Mouse (Mus musculus): ENCODE measurements around the gene Tango6. TPM values are rescaled to one million over a fixed set of nuclear protein-coding genes. Genes with fewer than 3 reads are reported as not detected.
"Not testable (repeated sequence)": the region's sequence is repeated elsewhere in the genome, so short reads cannot be mapped to it uniquely, and the experiment has no call there.

The Tango6 gene
- polyA plus RNA-seq, 1 experiment: not detected

DNA sequence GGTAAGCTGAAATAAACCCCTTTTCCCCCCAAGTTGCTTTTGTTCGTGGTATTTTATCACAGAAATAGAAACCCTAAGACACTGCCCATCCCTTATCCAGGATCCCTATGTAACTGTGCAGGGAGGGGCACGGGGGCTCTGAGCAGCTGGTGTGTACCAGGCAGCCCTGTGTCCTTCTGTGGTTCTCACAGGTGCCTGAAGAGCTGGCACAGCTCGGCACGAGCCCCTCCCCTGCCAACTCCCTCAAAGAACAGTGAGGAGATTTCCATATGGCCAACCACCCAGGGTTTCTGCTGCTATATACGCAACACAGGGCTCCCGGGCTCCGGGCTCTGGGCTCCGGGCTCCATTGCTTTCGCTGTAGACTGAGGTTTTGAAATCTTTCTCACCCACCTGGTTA, 182.5 kb downstream of the Tango6 start:
- 87% methylated on average over 9 of the region's 9 CpGs for WGBS
- H3K4me3 ChIP-seq (ENCODE audit: insufficient read depth, low read depth, low read length): no peak overlapping the region
- TF ChIP-seq POLR2A (IDR thresholded peaks at IDR 0.05; ENCODE audit: insufficient read depth, low read depth, low read length): no peak
- no peak for TF ChIP-seq CTCF (IDR thresholded peaks at IDR 0.05; ENCODE audit: insufficient read depth, low read depth, low read length)
- H3K27ac ChIP-seq (ENCODE audit: insufficient read depth, low read depth, low read length): no peak overlapping the region
- 0 out of 2 replicates have a peak, but pooled peaks cover 5% of the 10 kb centered on the region for H3K4me1 ChIP-seq (ENCODE audit: control insufficient read depth, insufficient read depth, low read length)

DNA sequence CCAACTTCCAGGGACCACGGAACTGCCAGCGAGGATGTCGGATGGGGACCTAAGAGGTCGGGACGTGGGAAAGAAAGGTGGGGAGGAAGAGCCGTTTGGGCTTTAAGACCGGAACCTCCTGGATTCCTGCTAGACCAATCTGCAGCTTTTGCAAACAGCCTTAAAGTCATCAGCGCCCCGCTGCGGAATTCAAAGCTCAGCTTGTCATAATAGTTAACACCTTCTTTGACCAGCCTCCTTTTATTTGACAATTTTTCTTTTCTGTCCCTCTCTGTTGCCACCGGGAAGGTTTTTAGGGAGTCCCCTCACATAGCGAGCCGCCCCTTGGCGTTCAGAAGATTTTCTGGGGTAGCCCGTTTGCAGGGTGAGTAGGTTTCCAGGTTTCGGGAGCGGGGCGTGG, 187.2 kb downstream of the Tango6 start, which contains the start of gene Has3:
TSS of gene Has3 (plus strand) at position 192 of the 400 bp plus-strand sequence.
- no peak within 1 kb of the TSS for H3K27ac ChIP-seq (ENCODE audit: insufficient read depth, low read depth, low read length)
- 8% methylated on average over 18 of the region's 18 CpGs for WGBS
- TF ChIP-seq POLR2A (IDR thresholded peaks at IDR 0.05; ENCODE audit: insufficient read depth, low read depth, low read length): no peak
- H3K4me1 ChIP-seq (ENCODE audit: control insufficient read depth, insufficient read depth, low read length): peaks cover 25% of the 10 kb centered on the region
- peak within 1 kb of the TSS; percentile 54 for H3K4me3 ChIP-seq (ENCODE audit: insufficient read depth, low read depth, low read length)

DNA sequence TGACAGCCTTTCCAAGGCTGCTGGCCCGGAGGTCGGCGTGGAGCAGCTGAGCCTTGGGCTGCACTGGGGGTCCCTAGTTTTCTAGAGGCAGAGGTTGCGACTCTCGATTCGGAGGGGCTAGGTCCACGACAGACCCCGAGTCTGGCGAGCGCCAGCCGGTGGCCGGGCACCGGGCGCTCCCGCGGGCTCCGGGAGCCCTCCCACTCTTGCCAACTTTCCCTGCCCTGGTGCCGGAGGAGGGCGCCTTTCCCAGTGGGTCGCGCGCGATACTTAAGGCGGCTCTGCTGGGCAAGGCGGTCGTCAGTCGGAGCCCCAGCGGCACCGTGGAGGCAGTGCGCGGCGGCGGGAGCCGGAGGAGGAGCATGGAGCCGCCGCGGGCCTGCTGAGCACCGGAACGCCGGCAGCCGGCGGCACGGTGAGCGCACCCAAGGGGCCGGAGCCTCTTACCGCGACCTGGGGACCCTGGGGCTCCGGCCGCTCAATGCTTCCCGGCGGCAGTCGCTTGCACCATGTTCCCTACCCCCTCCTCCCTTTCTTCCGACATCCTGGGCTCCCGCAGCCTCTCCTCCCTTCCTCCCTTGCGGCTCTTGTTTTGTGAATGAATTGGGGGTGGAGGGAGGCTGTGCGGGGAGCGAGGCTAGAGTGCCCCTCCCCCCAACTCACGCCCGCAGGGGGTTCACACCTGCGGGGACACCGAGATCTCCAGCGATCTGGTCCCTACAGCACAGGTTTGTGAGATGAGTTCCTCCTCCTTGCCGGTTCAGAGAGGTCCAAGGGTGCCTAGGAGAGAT, 187.9 kb downstream of the Tango6 start:
- H3K27ac ChIP-seq (ENCODE audit: insufficient read depth, low read depth, low read length): no peak overlapping the region

DNA sequence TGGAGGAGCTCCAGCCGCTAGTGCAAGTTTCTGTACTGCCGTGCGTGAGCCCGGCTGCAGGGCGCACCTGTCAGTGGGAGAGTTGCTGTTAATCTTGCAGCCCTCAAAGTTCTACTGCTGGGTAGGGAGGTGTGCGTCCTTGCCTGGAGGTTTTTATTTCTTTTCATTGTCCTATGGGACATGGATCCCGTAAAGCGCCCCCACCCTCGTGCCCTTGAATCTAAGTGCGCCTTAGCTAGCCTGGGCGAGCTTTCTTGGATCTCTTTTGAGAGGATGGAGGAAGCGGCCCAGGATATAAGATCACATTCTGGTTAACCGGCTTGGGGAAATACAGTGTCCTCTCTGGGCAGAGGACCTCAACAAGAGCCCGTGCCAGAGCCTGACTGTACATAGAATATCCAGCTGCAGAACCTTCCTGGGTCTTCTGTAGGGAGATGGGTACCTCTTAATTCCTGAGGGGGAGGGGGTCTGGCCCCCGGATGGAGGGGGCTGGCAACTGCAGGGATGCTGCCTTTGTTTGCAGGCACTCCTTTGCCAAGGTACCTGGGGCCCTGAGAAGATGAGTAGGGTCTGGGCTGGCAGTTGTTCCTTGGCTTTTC, 188.6 kb downstream of the Tango6 start:
- TF ChIP-seq CTCF (IDR thresholded peaks at IDR 0.05; ENCODE audit: insufficient read depth, low read depth, low read length) (no peak), POLR2A (IDR thresholded peaks at IDR 0.05; ENCODE audit: insufficient read depth, low read depth, low read length) (no peak)
- under 1% methylated on average over 15 of the region's 15 CpGs for WGBS

More for the DNA sequence above, 187.9 kb downstream of the Tango6 start:
- Histone ChIP-seq H3K4me1 (ENCODE audit: control insufficient read depth, insufficient read depth, low read length) (peaks cover 25% of the 10 kb centered on the region), H3K4me3 (ENCODE audit: insufficient read depth, low read depth, low read length) (peak overlapping the region; percentile 54)
- under 1% methylated on average over 63 of the region's 63 CpGs for WGBS
- TF ChIP-seq CTCF (IDR thresholded peaks at IDR 0.05; ENCODE audit: insufficient read depth, low read depth, low read length) (peak; percentile 51; the same call in 1 of the 2 replicates), POLR2A (IDR thresholded peaks at IDR 0.05; ENCODE audit: insufficient read depth, low read depth, low read length) (no peak)

DNA sequence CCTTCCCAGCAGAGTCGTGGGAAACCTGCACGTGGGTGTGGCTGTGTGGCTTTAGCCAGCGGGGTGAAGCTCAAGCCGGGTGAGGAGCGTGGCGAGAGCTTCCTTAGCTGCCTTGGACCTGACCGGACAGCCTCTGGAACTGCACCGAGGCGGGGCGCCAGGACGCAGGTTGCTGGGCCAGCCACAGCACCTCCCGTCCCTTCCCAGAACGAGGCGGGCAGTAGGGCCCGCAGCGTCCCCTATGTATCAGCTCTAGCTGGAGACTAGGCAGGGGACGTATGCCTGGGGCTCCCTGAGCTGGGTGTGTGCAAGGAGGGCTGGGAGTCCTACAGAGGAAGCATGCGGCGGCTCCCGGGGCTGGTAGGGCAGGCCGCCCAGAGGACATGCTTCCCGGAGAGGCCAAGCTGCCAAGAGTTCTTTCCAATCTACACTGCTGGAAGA, 189.1 kb downstream of the Tango6 start:
- TF ChIP-seq CTCF (IDR thresholded peaks at IDR 0.05; ENCODE audit: insufficient read depth, low read depth, low read length): no peak
- TF ChIP-seq POLR2A (IDR thresholded peaks at IDR 0.05; ENCODE audit: insufficient read depth, low read depth, low read length): no peak
- Histone ChIP-seq H3K4me1 (ENCODE audit: control insufficient read depth, insufficient read depth, low read length) (peaks cover 25% of the 10 kb centered on the region), H3K27ac (ENCODE audit: insufficient read depth, low read depth, low read length) (no peak overlapping the region), H3K4me3 (ENCODE audit: insufficient read depth, low read depth, low read length) (no peak overlapping the region; the same call in 1 of the 2 replicates)
- 3% methylated on average over 22 of the region's 22 CpGs for WGBS

More for the DNA sequence above, 188.6 kb downstream of the Tango6 start:
- peaks cover 25% of the 10 kb centered on the region for H3K4me1 ChIP-seq (ENCODE audit: control insufficient read depth, insufficient read depth, low read length)
- no peak overlapping the region for H3K27ac ChIP-seq (ENCODE audit: insufficient read depth, low read depth, low read length)
- peak overlapping the region; percentile 54 for H3K4me3 ChIP-seq (ENCODE audit: insufficient read depth, low read depth, low read length)

DNA sequence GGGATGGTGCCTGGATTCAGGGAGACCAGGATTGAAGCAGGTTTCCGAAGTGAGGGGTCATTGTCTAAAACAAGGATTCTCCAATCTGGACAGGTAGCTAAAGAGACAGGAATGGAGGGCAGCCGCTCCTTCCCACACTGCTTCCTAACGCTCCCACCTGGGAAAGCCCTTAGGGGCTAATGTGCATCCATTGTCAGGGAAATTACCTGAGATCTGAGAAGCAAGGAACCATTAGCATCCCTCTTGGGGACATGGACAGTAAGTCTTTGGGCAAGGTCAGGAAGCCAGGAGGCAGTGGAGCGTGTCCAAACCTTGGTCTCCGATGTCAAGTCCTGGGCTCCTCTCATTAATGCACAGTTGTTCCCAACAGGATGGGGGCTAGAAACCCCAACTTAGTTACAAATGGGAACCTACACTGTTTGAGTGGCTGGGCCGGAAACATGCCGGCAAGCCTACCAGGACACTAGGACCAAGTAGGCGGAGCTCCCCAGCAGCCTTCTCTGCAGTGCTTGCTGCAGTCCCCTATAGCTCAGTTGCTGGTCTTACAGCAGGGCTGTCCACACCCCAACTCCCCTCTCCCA, 189.7 kb downstream of the Tango6 start:
- H3K27ac ChIP-seq (ENCODE audit: insufficient read depth, low read depth, low read length): no peak overlapping the region
- H3K4me3 ChIP-seq (ENCODE audit: insufficient read depth, low read depth, low read length): no peak overlapping the region
- TF ChIP-seq CTCF (IDR thresholded peaks at IDR 0.05; ENCODE audit: insufficient read depth, low read depth, low read length) (no peak), POLR2A (IDR thresholded peaks at IDR 0.05; ENCODE audit: insufficient read depth, low read depth, low read length) (no peak)
- WGBS: 32% methylated on average over 8 of the region's 8 CpGs
- H3K4me1 ChIP-seq (ENCODE audit: control insufficient read depth, insufficient read depth, low read length): peaks cover 25% of the 10 kb centered on the region

DNA sequence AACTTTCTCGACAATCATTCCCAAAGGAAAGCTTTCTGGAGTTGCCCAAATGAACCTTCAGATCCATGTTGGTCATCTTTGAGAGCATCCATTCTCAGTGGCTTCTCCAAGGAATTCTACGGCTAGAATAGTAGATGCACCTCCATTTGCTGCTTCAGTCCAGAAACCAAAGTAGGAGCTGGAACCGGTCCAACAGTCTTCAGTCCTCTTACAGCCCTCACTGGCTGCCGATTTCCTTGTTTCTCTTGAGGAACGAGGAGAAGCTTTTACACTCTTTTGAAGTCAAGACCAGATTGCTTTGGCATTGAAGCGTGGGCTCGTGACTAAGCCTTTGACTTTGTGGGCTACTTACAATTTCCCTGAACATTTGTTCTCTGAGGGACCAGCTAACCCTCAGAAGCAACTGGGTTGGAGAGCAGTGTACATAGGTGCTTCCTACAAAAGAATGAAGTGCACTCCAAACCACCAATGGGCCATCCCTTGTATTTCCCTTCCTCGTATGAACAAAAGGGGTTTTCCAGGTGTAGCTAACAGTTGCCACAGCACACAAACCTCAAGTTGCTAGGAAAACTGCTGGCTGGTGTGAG, 197.3 kb downstream of the Tango6 start:
- TF ChIP-seq POLR2A (IDR thresholded peaks at IDR 0.05; ENCODE audit: insufficient read depth, low read depth, low read length) (no peak), CTCF (IDR thresholded peaks at IDR 0.05; ENCODE audit: insufficient read depth, low read depth, low read length) (no peak)
- no peak overlapping the region for H3K27ac ChIP-seq (ENCODE audit: insufficient read depth, low read depth, low read length)
- WGBS: 77% methylated on average over 8 of the region's 8 CpGs
- no peak overlapping the region for H3K4me3 ChIP-seq (ENCODE audit: insufficient read depth, low read depth, low read length)
- H3K4me1 ChIP-seq (ENCODE audit: control insufficient read depth, insufficient read depth, low read length): no peaks in the 10 kb centered on the region

DNA sequence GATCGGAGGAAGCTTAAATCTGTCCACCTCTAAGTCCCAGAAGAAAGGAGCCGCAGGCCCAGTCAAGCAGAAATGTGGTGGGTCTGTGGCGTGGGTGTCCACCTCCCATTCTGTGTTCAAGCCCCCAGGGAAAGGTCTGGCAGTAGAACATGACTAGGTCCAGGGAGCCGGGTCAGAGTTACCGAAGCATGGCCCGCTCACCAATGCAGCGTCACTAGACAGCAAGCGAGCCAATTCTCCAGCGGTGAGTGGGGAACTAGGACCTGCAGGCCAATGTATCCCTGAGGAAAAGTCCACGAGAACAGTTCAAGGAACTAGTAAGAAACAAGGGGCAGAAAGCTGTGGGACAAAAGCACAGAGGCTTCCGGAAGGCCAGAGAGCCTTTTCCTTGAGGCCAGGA, 201.2 kb downstream of the Tango6 start:
- not testable (repeated sequence) for H3K27ac ChIP-seq (ENCODE audit: insufficient read depth, low read depth, low read length); H3K4me3 ChIP-seq (ENCODE audit: insufficient read depth, low read depth, low read length); H3K4me1 ChIP-seq (ENCODE audit: control insufficient read depth, insufficient read depth, low read length)
- 97% methylated on average over 11 of the region's 11 CpGs for WGBS

DNA sequence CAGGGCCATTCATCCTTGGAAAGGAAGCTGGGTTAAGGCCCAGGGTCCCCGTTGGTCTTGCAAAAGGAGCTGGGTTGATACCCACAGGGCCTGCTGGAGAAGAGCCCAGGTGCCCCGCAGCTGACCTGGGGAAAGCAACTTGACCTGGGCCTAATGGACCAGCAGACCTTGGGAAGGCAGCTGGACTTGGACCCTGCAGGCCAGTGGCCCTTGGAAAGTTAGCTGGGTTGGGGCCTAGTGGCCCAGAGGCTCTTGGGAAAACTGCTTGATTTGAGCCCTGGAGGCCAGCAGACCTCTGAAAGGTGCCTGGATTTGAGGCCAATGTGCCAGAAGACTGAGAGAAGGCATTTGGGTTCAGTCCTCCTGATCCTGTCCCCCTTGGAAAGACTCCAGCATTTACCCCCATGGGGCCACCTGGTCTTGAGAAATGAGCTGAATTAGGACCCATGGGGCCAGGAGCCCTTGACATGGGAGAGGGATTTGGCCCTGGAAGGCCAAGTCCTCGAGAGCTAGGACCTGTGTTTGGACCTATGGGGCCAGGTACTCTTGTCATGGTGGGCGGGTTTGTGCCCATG, 202.0 kb downstream of the Tango6 start:
- 97% methylated on average over 4 of the region's 4 CpGs for WGBS
- H3K4me1 ChIP-seq (ENCODE audit: control insufficient read depth, insufficient read depth, low read length); H3K27ac ChIP-seq (ENCODE audit: insufficient read depth, low read depth, low read length); H3K4me3 ChIP-seq (ENCODE audit: insufficient read depth, low read depth, low read length): not testable (repeated sequence)

Data from olfactory bulb, adult 2 months (tissue).